Mouse (Mus musculus): ENCODE measurements at regions not wholly inside any gene's neighbourhood (a gene's known extent, or its start where the extent isn't known, plus 50 kb on each side); places are given as distances from the start of the nearest gene placed in this dataset.
A peak's percentile ranks its signal among the peaks of the same experiment; 100 is the strongest.

GRCm38 (mm10) chr5:75880088-75880684, 98.1 kb downstream of the Kdr start:
- DNase-seq (ENCODE audit: low spot score in 2 of 2) = no peak

- no peak for DNase-seq (ENCODE audit: low spot score in 2 of 2)
Measured at GRCm38 (mm10) chr5:75878361-75878760, 99.9 kb downstream of the Kdr start.

- no peak for DNase-seq (ENCODE audit: low spot score in 2 of 2)
Measured at GRCm38 (mm10) chr5:75877609-75877971, 100.7 kb downstream of the Kdr start.

- DNase-seq (ENCODE audit: low spot score in 2 of 2) = no peak
Measured at GRCm38 (mm10) chr5:75876871-75877608, 101.2 kb downstream of the Kdr start.

GRCm38 (mm10) chr5:75871120-75871519, 107.1 kb downstream of the Kdr start:
- DNase-seq (ENCODE audit: low spot score in 2 of 2) = peak; percentile 64 to 70

GRCm38 (mm10) chr5:75870666-75871065, 107.6 kb downstream of the Kdr start:
- DNase-seq (ENCODE audit: low spot score in 2 of 2) = no peak

- DNase-seq (ENCODE audit: low spot score in 2 of 2) = no peak
Measured at GRCm38 (mm10) chr5:75869535-75869934, 108.7 kb downstream of the Kdr start.

GRCm38 (mm10) chr5:75865096-75865495, 113.2 kb downstream of the Kdr start:
- DNase-seq (ENCODE audit: low spot score in 2 of 2) = no peak

GRCm38 (mm10) chr5:75863358-75863757, 114.9 kb downstream of the Kdr start:
- DNase-seq (ENCODE audit: low spot score in 2 of 2) = no peak

GRCm38 (mm10) chr5:75862630-75862991, 115.6 kb downstream of the Kdr start:
- peak; percentile 71 to 75 for DNase-seq (ENCODE audit: low spot score in 2 of 2)

GRCm38 (mm10) chr5:75861916-75862629, 116.2 kb downstream of the Kdr start:
- no peak for DNase-seq (ENCODE audit: low spot score in 2 of 2)

- DNase-seq (ENCODE audit: low spot score in 2 of 2) = no peak
Measured at GRCm38 (mm10) chr5:75859316-75859836, 118.9 kb downstream of the Kdr start.

- no peak for DNase-seq (ENCODE audit: low spot score in 2 of 2)
Measured at GRCm38 (mm10) chr5:75850855-75851254, 127.4 kb downstream of the Kdr start.

- no peak for DNase-seq (ENCODE audit: low spot score in 2 of 2)
Measured at GRCm38 (mm10) chr5:75847966-75848365, 130.3 kb downstream of the Kdr start.

- DNase-seq (ENCODE audit: low spot score in 2 of 2) = no peak
Measured at GRCm38 (mm10) chr5:75847341-75847740, 130.9 kb downstream of the Kdr start.

GRCm38 (mm10) chr5:75846016-75846415, 132.2 kb downstream of the Kdr start:
- DNase-seq (ENCODE audit: low spot score in 2 of 2) = no peak

- DNase-seq (ENCODE audit: low spot score in 2 of 2) = no peak
Measured at GRCm38 (mm10) chr5:75843807-75844206, 134.5 kb downstream of the Kdr start.

GRCm38 (mm10) chr5:75840421-75840820, 137.8 kb downstream of the Kdr start:
- DNase-seq (ENCODE audit: low spot score in 2 of 2) = no peak

- DNase-seq (ENCODE audit: low spot score in 2 of 2) = peak; percentile 19 to 26
Measured at GRCm38 (mm10) chr5:75835556-75835961, 142.7 kb downstream of the Kdr start.

GRCm38 (mm10) chr5:75834766-75835555, 143.3 kb downstream of the Kdr start:
- DNase-seq (ENCODE audit: low spot score in 2 of 2) = peak in 1 of 2 experiments; percentile 16

- peak; percentile 8 to 21 for DNase-seq (ENCODE audit: low spot score in 2 of 2)
Measured at GRCm38 (mm10) chr5:75832341-75832740, 145.9 kb downstream of the Kdr start.
